Mouse (Mus musculus): ENCODE data around the gene Pecam1.

GRCm38 (mm10) chr11:106698289-106698688, 52.1 kb downstream of the Pecam1 start:
- no peak for TF ChIP-seq CTCF (IDR thresholded peaks at IDR 0.05; ENCODE audit: borderline replicate concordance, control insufficient read depth, extremely low read depth, insufficient read depth, low read length, poor library complexity)
- TF ChIP-seq POLR2A (IDR thresholded peaks at IDR 0.05; ENCODE audit: control insufficient read depth, extremely low read depth, insufficient read depth, low read length, poor library complexity) = no peak

Data from thymus, adult 2 months (tissue).